Mouse (Mus musculus): Measurements from ENCODE around the gene B430306N03Rik. TPM values are rescaled to one million over a fixed set of nuclear protein-coding genes. Genes with fewer than 3 reads are reported as not detected.
A peak's percentile ranks its signal among the peaks of the same experiment; 100 is the strongest.

The B430306N03Rik gene
- polyA plus RNA-seq, 1 experiment, result 9.1 TPM

- DNase-seq (ENCODE audit: low read depth in 1 of 2, low spot score in 2 of 2), result no peak
- Histone ChIP-seq H3K36me3 (ENCODE audit: control insufficient read depth, insufficient read depth, low read length) (no peaks in the 10 kb centered on the region), H3K4me1 (ENCODE audit: control insufficient read depth, insufficient read depth, insufficient read length) (no peaks in the 10 kb centered on the region), H3K27me3 (ENCODE audit: control insufficient read depth, insufficient read depth, low read length) (no peaks in the 10 kb centered on the region), H3K4me3 (ENCODE audit: extremely low read depth, insufficient read depth, insufficient read length) (no peak overlapping the region), H3K27ac (ENCODE audit: insufficient read depth, low read length) (no peak overlapping the region)
- TF ChIP-seq POLR2A (IDR thresholded peaks at IDR 0.05; ENCODE audit: low read depth, low read length) (no peak), CTCF (IDR thresholded peaks at IDR 0.05; ENCODE audit: extremely low read depth, insufficient read depth, insufficient read length, insufficient replicate concordance) (peak; percentile 8; the same call in 1 of the 2 replicates)
- 79% methylated on average over 1 of the region's 1 CpGs for WGBS
These were observed 29.2 kb upstream of the B430306N03Rik start for GRCm38 (mm10) chr17:48286765-48287164.

- no peaks in the 10 kb centered on the region for H3K27me3 ChIP-seq (ENCODE audit: control insufficient read depth, insufficient read depth, low read length)
- H3K36me3 ChIP-seq (ENCODE audit: control insufficient read depth, insufficient read depth, low read length), result no peaks in the 10 kb centered on the region
- no peak overlapping the region for H3K4me3 ChIP-seq (ENCODE audit: extremely low read depth, insufficient read depth, insufficient read length)
- TF ChIP-seq POLR2A (IDR thresholded peaks at IDR 0.05; ENCODE audit: low read depth, low read length), result no peak
- no peak for TF ChIP-seq CTCF (IDR thresholded peaks at IDR 0.05; ENCODE audit: extremely low read depth, insufficient read depth, insufficient read length, insufficient replicate concordance)
- no peak overlapping the region for H3K27ac ChIP-seq (ENCODE audit: insufficient read depth, low read length)
- no peaks in the 10 kb centered on the region for H3K4me1 ChIP-seq (ENCODE audit: control insufficient read depth, insufficient read depth, insufficient read length)
- WGBS, result 77% methylated on average over 2 of the region's 2 CpGs
- DNase-seq (ENCODE audit: low read depth in 1 of 2, low spot score in 2 of 2), result no peak
These were observed 28.7 kb upstream of the B430306N03Rik start for GRCm38 (mm10) chr17:48287276-48287675.

DNA sequence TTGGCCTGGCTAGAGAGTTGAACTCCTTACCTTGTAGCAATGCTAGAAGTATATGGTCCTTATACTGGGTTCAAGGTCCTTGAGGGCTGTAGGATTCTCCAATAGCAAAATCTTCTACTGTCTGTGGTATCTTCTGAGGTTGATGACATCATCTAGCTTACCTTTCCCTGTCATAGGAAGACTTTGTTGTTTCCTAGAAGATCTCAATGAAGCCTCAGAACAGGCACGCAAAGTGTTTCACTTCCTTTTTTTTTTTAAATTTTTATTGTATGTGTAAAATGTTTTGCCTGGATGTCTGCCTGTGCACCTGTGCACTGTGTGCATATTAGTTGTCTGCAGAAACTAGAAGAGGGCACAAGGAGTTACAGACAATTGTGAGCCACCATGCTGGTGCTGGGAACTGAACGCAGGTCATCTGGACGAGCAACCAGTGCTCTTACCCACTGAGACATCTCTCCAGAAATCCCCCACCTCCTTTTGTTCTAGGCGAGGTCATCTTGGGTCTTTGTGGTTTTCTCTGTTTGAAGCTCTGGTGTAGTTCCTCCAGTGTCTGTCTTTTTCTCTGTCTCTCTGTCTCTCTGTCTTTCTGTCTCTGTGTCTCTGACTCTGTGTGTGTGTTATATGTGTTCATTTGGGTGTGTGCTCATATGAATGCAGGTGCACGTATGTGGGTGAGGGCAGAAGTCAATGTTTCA, 22.3 kb upstream of the B430306N03Rik start:
- H3K27ac ChIP-seq (ENCODE audit: insufficient read depth, low read length), result peak overlapping the region; percentile 61; the same call in 1 of the 2 replicates
- no peak overlapping the region for H3K4me3 ChIP-seq (ENCODE audit: extremely low read depth, insufficient read depth, insufficient read length)
- H3K27me3 ChIP-seq (ENCODE audit: control insufficient read depth, insufficient read depth, low read length), result no peaks in the 10 kb centered on the region
- H3K4me1 ChIP-seq (ENCODE audit: control insufficient read depth, insufficient read depth, insufficient read length), result peaks cover 18% of the 10 kb centered on the region; the same call in 1 of the 2 replicates
- peak in 1 of 2 experiments; percentile 72 for DNase-seq (ENCODE audit: low read depth in 1 of 2, low spot score in 2 of 2)
- 28% methylated on average over 5 of the region's 5 CpGs for WGBS
- TF ChIP-seq CTCF (IDR thresholded peaks at IDR 0.05; ENCODE audit: extremely low read depth, insufficient read depth, insufficient read length, insufficient replicate concordance), result no peak
- no peak for TF ChIP-seq POLR2A (IDR thresholded peaks at IDR 0.05; ENCODE audit: low read depth, low read length)
- H3K36me3 ChIP-seq (ENCODE audit: control insufficient read depth, insufficient read depth, low read length), result no peaks in the 10 kb centered on the region

DNA sequence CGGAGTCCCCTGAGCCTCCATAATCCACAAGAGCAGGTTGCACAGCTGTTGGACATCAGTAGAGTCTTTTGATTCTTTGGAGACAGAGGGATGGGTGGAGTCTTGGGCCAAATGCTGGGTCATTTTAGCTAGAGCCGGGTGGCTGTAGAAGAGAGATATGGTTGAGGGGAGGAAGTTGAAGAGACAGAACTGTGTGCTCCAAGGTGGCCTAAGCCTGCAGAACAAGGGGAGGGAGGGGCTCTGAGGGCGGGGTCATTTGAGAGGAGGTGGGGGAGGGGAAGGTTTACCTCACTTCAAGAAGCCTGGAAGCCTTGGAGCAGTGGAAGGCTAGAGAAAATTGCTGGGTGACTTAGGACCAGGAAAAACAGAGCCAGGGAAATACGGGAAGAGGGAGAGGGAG, 16.7 kb upstream of the B430306N03Rik start, which contains the start of gene Treml2:
Gene Treml2 (plus strand): TSS at position 296 of the 400 bp plus-strand sequence.
- H3K36me3 ChIP-seq (ENCODE audit: control insufficient read depth, insufficient read depth, low read length), result peaks cover 6% of the 10 kb centered on the region
- peak within 1 kb of the TSS; percentile 97 for H3K27ac ChIP-seq (ENCODE audit: insufficient read depth, low read length)
- no peak for DNase-seq (ENCODE audit: low read depth in 1 of 2, low spot score in 2 of 2)
- no peaks in the 10 kb centered on the region for H3K27me3 ChIP-seq (ENCODE audit: control insufficient read depth, insufficient read depth, low read length)
- WGBS, result 15% methylated on average over 3 of the region's 4 CpGs
- peak within 1 kb of the TSS; percentile 69 for H3K4me3 ChIP-seq (ENCODE audit: extremely low read depth, insufficient read depth, insufficient read length)
- TF ChIP-seq CTCF (IDR thresholded peaks at IDR 0.05; ENCODE audit: extremely low read depth, insufficient read depth, insufficient read length, insufficient replicate concordance), result no peak
- TF ChIP-seq POLR2A (IDR thresholded peaks at IDR 0.05; ENCODE audit: low read depth, low read length), result no peak
- peaks cover 29% of the 10 kb centered on the region; the same call in 1 of the 2 replicates for H3K4me1 ChIP-seq (ENCODE audit: control insufficient read depth, insufficient read depth, insufficient read length)

- Histone ChIP-seq H3K27ac (ENCODE audit: insufficient read depth, low read length) (peak overlapping the region; percentile 97), H3K4me3 (ENCODE audit: extremely low read depth, insufficient read depth, insufficient read length) (peak overlapping the region; percentile 69), H3K27me3 (ENCODE audit: control insufficient read depth, insufficient read depth, low read length) (no peaks in the 10 kb centered on the region), H3K4me1 (ENCODE audit: control insufficient read depth, insufficient read depth, insufficient read length) (peaks cover 29% of the 10 kb centered on the region; the same call in 1 of the 2 replicates), H3K36me3 (ENCODE audit: control insufficient read depth, insufficient read depth, low read length) (peaks cover 8% of the 10 kb centered on the region)
- peak; percentile 66 to 80 for DNase-seq (ENCODE audit: low read depth in 1 of 2, low spot score in 2 of 2)
- WGBS, result 20% methylated on average over 7 of the region's 7 CpGs
- TF ChIP-seq POLR2A (IDR thresholded peaks at IDR 0.05; ENCODE audit: low read depth, low read length) (no peak), CTCF (IDR thresholded peaks at IDR 0.05; ENCODE audit: extremely low read depth, insufficient read depth, insufficient read length, insufficient replicate concordance) (no peak)
These were observed 16.2 kb upstream of the B430306N03Rik start for GRCm38 (mm10) chr17:48299756-48300155.

DNA sequence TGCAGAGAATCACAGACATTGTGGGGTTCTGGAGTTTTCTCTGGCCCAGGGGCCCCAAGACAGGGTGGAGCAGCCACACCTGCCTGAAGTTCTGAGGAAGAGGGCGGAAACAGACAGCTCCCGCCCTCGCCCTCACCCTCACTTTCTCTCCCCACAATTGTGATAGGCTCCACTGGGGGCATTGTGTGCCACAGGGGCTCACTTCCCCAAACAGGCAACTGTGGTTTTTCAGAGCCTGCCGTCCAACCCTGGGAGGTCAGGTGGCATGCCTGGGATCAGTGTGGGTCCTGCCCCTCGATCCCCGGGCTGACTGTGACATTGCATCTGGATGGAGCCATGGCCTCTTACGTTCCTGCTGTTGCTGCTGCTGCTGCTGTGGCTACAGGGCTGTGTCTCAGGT, 15.7 kb upstream of the B430306N03Rik start:
- TF ChIP-seq CTCF (IDR thresholded peaks at IDR 0.05; ENCODE audit: extremely low read depth, insufficient read depth, insufficient read length, insufficient replicate concordance), result no peak
- TF ChIP-seq POLR2A (IDR thresholded peaks at IDR 0.05; ENCODE audit: low read depth, low read length), result no peak
- DNase-seq (ENCODE audit: low read depth in 1 of 2, low spot score in 2 of 2), result peak; percentile 74 to 82
- peaks cover 29% of the 10 kb centered on the region; the same call in 1 of the 2 replicates for H3K4me1 ChIP-seq (ENCODE audit: control insufficient read depth, insufficient read depth, insufficient read length)
- 13% methylated on average over 7 of the region's 7 CpGs for WGBS
- peaks cover 9% of the 10 kb centered on the region for H3K36me3 ChIP-seq (ENCODE audit: control insufficient read depth, insufficient read depth, low read length)
- peak overlapping the region; percentile 97 for H3K27ac ChIP-seq (ENCODE audit: insufficient read depth, low read length)
- H3K27me3 ChIP-seq (ENCODE audit: control insufficient read depth, insufficient read depth, low read length), result no peaks in the 10 kb centered on the region
- peak overlapping the region; percentile 69 for H3K4me3 ChIP-seq (ENCODE audit: extremely low read depth, insufficient read depth, insufficient read length)

GRCm38 (mm10) chr17:48300861-48301260, 15.1 kb upstream of the B430306N03Rik start:
- peaks cover 29% of the 10 kb centered on the region; the same call in 1 of the 2 replicates for H3K4me1 ChIP-seq (ENCODE audit: control insufficient read depth, insufficient read depth, insufficient read length)
- peak in 1 of 2 experiments; percentile 70 for DNase-seq (ENCODE audit: low read depth in 1 of 2, low spot score in 2 of 2)
- H3K4me3 ChIP-seq (ENCODE audit: extremely low read depth, insufficient read depth, insufficient read length), result peak overlapping the region; percentile 69
- peaks cover 9% of the 10 kb centered on the region for H3K36me3 ChIP-seq (ENCODE audit: control insufficient read depth, insufficient read depth, low read length)
- TF ChIP-seq CTCF (IDR thresholded peaks at IDR 0.05; ENCODE audit: extremely low read depth, insufficient read depth, insufficient read length, insufficient replicate concordance) (no peak), POLR2A (IDR thresholded peaks at IDR 0.05; ENCODE audit: low read depth, low read length) (no peak)
- H3K27me3 ChIP-seq (ENCODE audit: control insufficient read depth, insufficient read depth, low read length), result no peaks in the 10 kb centered on the region
- H3K27ac ChIP-seq (ENCODE audit: insufficient read depth, low read length), result peak overlapping the region; percentile 97
- under 1% methylated on average over 9 of the region's 9 CpGs for WGBS

All from spleen, adult 2 months (tissue).